Mouse (Mus musculus) embryonic facial prominence, embryonic 12.5 days (tissue): ENCODE results near the gene 2010300C02Rik. TPM values are rescaled to one million over a fixed set of nuclear protein-coding genes. Genes with fewer than 3 reads are reported as not detected.

Experiments used
- ATAC-seq: fragments of 200-750 bp; cut with Nextera tagmentation; 2 replicates; pipeline ENCODE4 v1.8.0; 2017; ENCODE audit not compliant: insufficient number of reproducible peaks, insufficient read depth, low FRiP score, low TSS enrichment
- H3K27ac ChIP-seq: fragments of 300-500 bp; sonication (generic); 2 replicates; pipeline ENCODE4 v1.5.1; 2016; ENCODE audit warnings: mild to moderate bottlenecking
- H3K27me3 ChIP-seq: fragments of 300-500 bp; sonication (generic); 2 replicates; pipeline ENCODE4 v1.6.1; 2016; ENCODE audit warnings: mild to moderate bottlenecking, moderate library complexity
- H3K36me3 ChIP-seq: fragments of 300-500 bp; sonication (generic); 2 replicates; pipeline ENCODE4 v1.6.1; 2016; ENCODE audit warnings: mild to moderate bottlenecking
- H3K4me1 ChIP-seq: fragments of 300-500 bp; sonication (generic); 2 replicates; pipeline ENCODE4 v1.6.1; 2016
- H3K4me2 ChIP-seq: fragments of 300-500 bp; sonication (generic); replicated peaks from 2 replicates; pipeline ENCODE4 v1.6.1; 2016; ENCODE audit warnings: mild to moderate bottlenecking, moderate library complexity
- H3K4me3 ChIP-seq: fragments of 300-500 bp; sonication (generic); 2 replicates; pipeline ENCODE4 v1.5.1; 2016; ENCODE audit warnings: mild to moderate bottlenecking
- H3K9ac ChIP-seq: fragments of 300-500 bp; sonication (generic); 2 replicates; pipeline ENCODE4 v1.6.1; 2016; ENCODE audit warnings: mild to moderate bottlenecking, moderate library complexity
- H3K9me3 ChIP-seq: fragments of 300-500 bp; sonication (generic); 2 replicates; pipeline ENCODE4 v1.6.1; 2016; ENCODE audit warnings: mild to moderate bottlenecking, moderate library complexity
- WGBS: fragments of 180-500 bp; shearing (Covaris S2); methylation state at CpG from one replicate; pipeline ENCODE4 v1.1.7; 2016; 5-methylcytosine and 5-hydroxymethylcytosine counted together
- polyA plus RNA-seq: library from polyadenylated mRNA; unstranded; fragments of >200 nt; fragmentation: Nextera tagmentation; extraction: Ambion mirVana; gene quantifications from 2 replicates; pipeline ENCODE4 v1.2.1, GENCODE M21; 2016

The 2010300C02Rik gene
- polyA plus RNA-seq, 1 experiment from 2014 or later, result 2.0 TPM

DNA sequence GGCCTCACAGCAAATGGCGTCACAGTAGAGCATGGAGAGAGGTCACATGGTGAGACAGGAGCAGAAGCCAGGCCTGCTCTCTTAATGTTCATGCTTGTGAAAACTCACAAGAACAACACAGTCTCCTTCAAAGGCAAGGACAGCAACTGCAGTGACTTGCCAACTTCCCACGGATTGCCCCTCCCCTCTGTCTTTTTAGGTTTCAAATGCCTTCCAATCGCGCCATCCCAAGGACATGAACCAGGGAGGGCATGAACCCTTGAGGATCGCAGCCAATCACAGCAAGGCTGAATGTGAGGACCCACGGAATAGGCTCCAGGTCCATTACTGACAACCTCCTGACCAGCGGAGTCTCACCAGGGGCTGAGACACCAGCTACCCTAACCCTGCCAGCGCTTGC lies 31.5 kb downstream of the 2010300C02Rik start:
- ATAC-seq, result no peak
- H3K9me3 ChIP-seq, result no peaks in the 10 kb centered on the region
- WGBS, result 61% methylated on average over 8 of the region's 8 CpGs
- H3K27me3 ChIP-seq, result no peaks in the 10 kb centered on the region
- no peak overlapping the region for H3K4me2 ChIP-seq
- no peaks in the 10 kb centered on the region for H3K36me3 ChIP-seq
- no peak overlapping the region for H3K9ac ChIP-seq
- peaks cover 12% of the 10 kb centered on the region for H3K4me1 ChIP-seq
- no peak overlapping the region for H3K27ac ChIP-seq
- no peak overlapping the region for H3K4me3 ChIP-seq

DNA sequence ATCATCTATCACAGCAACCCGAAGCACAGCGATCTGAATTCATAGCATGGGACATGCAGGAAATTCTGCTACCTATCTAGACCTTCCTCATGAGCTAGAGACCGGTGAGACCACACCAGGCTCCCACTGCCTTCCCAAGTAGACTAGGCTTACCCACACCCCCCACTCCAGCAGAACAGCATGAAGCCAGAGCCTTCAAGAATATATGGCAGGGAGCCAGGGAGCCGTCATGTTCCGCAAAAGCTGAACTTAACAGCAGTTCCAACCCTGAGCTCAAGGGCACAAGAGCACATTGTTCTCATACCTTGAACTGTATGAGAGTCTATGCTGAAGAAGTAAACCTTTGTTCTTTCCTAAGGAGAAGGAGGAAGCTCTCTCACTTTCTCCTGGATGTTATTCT lies 32.4 kb downstream of the 2010300C02Rik start:
- H3K27me3 ChIP-seq, result no peaks in the 10 kb centered on the region
- H3K9me3 ChIP-seq, result no peaks in the 10 kb centered on the region
- no peak overlapping the region for H3K27ac ChIP-seq
- H3K36me3 ChIP-seq, result no peaks in the 10 kb centered on the region
- no peak overlapping the region for H3K4me2 ChIP-seq
- WGBS, result 73% methylated on average over 5 of the region's 5 CpGs
- H3K4me1 ChIP-seq, result peaks cover 12% of the 10 kb centered on the region
- H3K4me3 ChIP-seq, result no peak overlapping the region
- no peak overlapping the region for H3K9ac ChIP-seq
- ATAC-seq, result peak; percentile 41; the same call in 1 of the 2 replicates

DNA sequence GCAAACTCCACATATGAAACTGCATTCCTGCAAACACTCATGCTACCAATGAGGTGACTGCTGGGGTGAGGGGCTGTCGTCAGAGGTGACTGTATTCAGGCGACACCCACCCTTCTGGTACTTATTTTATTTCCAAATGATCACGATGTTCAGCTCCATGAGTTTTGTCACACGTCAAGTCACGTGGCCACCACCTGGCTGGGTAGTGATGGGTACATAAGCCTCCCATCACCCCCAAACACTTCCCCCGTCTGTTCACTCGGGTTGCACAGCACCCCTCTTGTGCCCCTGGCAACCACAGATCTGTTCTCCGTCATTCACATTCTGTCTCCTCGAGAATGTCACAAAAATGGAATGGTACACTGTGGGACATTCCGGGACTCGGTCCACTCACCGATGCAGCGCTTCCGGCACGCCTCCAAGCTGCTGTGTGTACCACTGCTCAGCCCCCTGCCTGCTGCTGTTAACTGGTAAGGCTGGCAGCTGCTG lies 32.9 kb downstream of the 2010300C02Rik start:
- Histone ChIP-seq H3K27me3 (no peaks in the 10 kb centered on the region), H3K4me2 (no peak overlapping the region), H3K9me3 (no peaks in the 10 kb centered on the region), H3K36me3 (no peaks in the 10 kb centered on the region), H3K4me3 (no peak overlapping the region), H3K4me1 (peaks cover 12% of the 10 kb centered on the region), H3K9ac (no peak overlapping the region), H3K27ac (no peak overlapping the region)
- ATAC-seq, result no peak
- WGBS, result 84% methylated on average over 15 of the region's 15 CpGs

DNA sequence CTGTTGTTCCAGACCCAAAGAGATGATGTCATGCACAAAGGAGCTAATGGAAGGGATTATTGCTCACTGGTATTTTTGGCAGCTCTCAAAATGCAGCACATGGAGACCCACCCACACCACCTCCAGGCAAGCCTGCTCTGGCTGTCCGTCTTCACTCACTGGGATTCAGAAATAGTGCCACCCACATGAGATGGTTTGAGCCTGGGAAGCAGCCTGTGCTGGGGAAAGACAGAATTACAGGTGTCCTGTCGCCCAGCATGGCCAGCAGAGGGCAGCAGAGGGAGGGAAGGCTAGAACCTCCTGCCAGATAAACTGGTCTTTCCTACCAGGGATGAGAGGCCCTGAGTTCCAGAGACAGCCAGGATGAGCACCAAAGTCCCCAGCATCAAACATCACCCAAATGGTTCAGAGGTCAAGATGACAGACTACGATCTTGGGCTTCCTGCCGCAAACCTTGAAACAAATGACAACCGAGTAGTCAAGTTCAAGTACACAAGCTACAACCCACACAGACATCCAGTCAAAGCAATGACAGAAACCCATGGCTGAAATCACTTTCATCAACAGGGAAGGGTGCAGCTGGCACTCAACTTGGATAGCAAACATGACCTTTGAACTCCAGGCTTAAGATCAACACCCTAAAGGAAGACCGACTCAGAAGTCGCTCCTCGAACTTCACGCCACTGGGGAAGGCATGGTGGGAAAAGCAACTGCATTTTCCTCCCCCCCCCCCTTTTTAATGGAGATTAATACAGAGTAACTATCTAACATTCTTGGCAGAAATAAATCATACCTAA lies 41.4 kb downstream of the 2010300C02Rik start:
- Histone ChIP-seq H3K4me2 (no peak overlapping the region), H3K9me3 (no peaks in the 10 kb centered on the region), H3K36me3 (no peaks in the 10 kb centered on the region), H3K9ac (no peak overlapping the region), H3K27ac (no peak overlapping the region), H3K4me1 (no peaks in the 10 kb centered on the region), H3K4me3 (no peak overlapping the region), H3K27me3 (no peaks in the 10 kb centered on the region)
- ATAC-seq, result no peak
- 62% methylated on average over 9 of the region's 9 CpGs for WGBS

DNA sequence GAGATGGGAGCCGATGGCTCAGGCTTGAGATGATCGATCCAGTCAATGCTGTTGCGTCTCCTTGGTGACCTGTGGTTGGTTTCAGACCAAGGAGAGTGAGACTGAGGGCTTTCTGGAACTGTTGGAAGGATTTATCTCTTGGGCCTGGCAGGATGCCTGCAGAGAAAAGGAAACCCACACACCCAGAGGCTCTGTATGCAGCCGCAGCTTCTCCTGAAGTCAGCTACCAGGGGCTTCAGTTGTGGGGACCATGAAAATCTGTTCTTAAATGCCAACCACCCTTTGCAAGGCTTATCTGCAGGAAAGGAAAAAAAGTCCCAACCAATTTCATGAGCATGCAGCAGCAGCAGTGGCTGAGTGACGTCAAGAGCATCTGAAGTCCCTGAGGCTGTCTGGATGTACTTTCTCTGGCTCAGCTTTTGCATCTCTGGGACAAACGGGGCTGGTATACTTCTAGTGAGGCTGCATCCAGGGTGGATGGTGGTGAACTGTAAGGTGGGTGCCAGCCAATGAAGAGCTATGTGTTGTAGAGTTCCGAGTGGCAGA lies 42.8 kb downstream of the 2010300C02Rik start:
- H3K4me2 ChIP-seq, result no peak overlapping the region
- no peaks in the 10 kb centered on the region for H3K27me3 ChIP-seq
- 82% methylated on average over 7 of the region's 7 CpGs for WGBS
- H3K4me1 ChIP-seq, result no peaks in the 10 kb centered on the region
- H3K9ac ChIP-seq, result no peak overlapping the region
- H3K9me3 ChIP-seq, result no peaks in the 10 kb centered on the region
- no peak for ATAC-seq
- H3K27ac ChIP-seq, result no peak overlapping the region
- no peaks in the 10 kb centered on the region for H3K36me3 ChIP-seq
- H3K4me3 ChIP-seq, result no peak overlapping the region

DNA sequence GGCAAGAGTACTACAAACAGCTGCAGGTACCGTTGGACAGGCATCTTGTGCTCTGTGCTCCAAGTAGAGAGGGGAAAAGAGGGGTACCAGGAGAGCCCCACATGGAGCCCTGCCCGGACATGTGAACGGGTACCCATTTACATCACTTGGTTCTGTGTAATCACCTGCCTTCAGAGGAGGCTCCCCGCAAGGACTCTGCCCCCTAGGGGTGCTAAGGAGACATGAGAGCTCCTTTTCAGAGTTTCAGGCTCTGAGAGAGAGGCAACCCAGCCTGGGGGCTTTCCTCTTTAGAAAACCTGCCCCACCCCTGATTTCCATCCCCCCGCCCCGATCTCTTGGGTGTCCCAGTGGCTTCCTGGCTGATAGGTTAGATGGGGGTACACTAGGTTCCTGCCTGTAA lies 44.4 kb downstream of the 2010300C02Rik start:
- 50% methylated on average over 6 of the region's 6 CpGs for WGBS
- H3K4me3 ChIP-seq, result no peak overlapping the region
- no peak for ATAC-seq
- H3K4me1 ChIP-seq, result no peaks in the 10 kb centered on the region
- H3K36me3 ChIP-seq, result no peaks in the 10 kb centered on the region
- H3K27me3 ChIP-seq, result no peaks in the 10 kb centered on the region
- no peak overlapping the region for H3K27ac ChIP-seq
- no peak overlapping the region for H3K9ac ChIP-seq
- no peaks in the 10 kb centered on the region for H3K9me3 ChIP-seq
- no peak overlapping the region for H3K4me2 ChIP-seq

DNA sequence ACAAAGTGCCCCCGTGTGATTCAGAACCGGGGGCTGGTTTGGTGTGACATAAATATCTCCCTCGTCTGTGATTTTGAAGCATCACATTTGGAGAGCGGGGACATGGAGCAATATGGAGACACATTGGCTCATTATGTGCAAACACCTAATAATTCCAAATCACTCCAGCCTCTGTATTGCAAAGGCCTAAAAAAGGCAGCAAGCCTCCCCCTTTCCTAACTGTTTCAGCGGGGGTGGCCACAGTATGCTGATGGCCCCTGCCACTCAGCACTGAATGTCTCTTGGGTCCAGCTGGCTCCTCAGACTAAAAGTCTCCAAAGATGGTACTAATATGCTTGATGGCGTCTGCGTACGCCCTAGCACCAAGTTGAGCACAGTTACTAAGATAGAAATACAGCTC lies 45.6 kb downstream of the 2010300C02Rik start:
- 91% methylated on average over 8 of the region's 8 CpGs for WGBS
- H3K4me3 ChIP-seq, result no peak overlapping the region

DNA sequence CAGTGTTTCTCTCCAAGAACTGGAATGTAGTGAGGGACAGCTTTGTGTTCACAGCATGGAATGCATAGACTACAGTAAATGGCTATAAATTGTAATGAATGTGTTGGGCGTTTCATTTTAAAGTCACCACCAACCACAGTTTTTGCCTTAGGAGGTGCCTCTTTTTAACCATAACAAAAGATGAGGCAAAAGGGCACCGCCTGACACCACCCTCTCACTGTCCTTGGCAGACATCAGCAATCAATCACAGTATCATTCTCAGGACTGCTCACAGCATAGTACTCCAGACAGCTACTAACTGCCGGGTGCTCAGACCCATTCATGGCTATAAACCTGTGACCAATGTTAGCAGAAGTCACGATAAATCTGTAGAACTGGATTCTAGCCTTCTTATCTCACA lies 48.6 kb downstream of the 2010300C02Rik start:
- Histone ChIP-seq H3K27me3 (no peaks in the 10 kb centered on the region), H3K9me3 (no peaks in the 10 kb centered on the region), H3K27ac (no peak overlapping the region), H3K4me2 (no peak overlapping the region), H3K9ac (no peak overlapping the region), H3K4me3 (no peak overlapping the region), H3K4me1 (no peaks in the 10 kb centered on the region), H3K36me3 (no peaks in the 10 kb centered on the region)
- 63% methylated on average over 4 of the region's 4 CpGs for WGBS
- no peak for ATAC-seq

More for the DNA sequence above, 45.6 kb downstream of the 2010300C02Rik start:
- ATAC-seq, result no peak
- Histone ChIP-seq H3K4me2 (no peak overlapping the region), H3K4me1 (no peaks in the 10 kb centered on the region), H3K27ac (no peak overlapping the region), H3K9me3 (no peaks in the 10 kb centered on the region), H3K9ac (no peak overlapping the region), H3K36me3 (no peaks in the 10 kb centered on the region), H3K27me3 (no peaks in the 10 kb centered on the region)

DNA sequence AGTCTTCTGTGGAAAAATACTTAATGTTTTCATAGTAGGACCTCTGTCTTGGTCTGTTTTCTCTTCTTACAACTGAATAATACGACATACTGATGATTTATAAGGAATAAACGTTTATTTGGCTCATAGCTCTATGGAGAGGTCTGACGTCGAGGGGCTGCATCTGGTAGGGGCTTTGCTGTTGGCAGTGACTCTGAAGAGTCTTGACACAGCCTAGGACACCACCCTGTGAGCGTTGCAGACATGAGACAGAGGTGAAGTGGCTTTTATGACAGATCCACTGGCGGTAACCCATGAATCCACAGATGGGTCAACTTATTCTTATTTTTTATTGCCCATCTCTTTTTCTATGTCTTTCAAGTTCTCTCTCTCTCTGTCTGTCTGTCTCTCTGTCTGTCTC lies 52.5 kb downstream of the 2010300C02Rik start:
- no peak overlapping the region for H3K9ac ChIP-seq
- ATAC-seq, result no peak
- no peak overlapping the region for H3K4me2 ChIP-seq
- H3K4me3 ChIP-seq, result no peak overlapping the region
- H3K27me3 ChIP-seq, result no peaks in the 10 kb centered on the region
- H3K36me3 ChIP-seq, result no peaks in the 10 kb centered on the region
- H3K27ac ChIP-seq, result no peak overlapping the region
- no peaks in the 10 kb centered on the region for H3K4me1 ChIP-seq
- H3K9me3 ChIP-seq, result no peaks in the 10 kb centered on the region
- 89% methylated on average over 6 of the region's 6 CpGs for WGBS

DNA sequence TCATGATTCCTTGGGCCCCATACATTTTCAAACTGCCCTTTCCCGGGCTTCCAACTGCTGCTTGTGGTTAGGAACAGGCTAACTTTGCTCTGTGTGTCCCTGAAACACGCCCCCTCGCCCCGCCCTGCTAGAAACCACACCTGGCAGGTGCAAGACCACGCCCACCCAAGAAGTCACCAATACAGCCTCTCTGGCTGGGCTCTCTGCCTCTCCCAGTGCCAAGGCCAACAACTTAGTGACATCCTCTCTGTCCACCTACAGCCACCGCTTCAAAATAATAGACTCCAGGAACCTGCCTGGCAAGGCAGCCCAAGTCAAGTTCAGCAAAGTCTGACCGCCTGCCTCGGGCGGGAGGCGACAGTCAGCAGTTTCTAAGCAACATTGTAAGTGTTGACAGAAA lies 53.3 kb downstream of the 2010300C02Rik start:
- H3K36me3 ChIP-seq, result no peaks in the 10 kb centered on the region
- H3K9me3 ChIP-seq, result no peaks in the 10 kb centered on the region
- H3K4me1 ChIP-seq, result no peaks in the 10 kb centered on the region
- no peak overlapping the region for H3K27ac ChIP-seq
- 66% methylated on average over 10 of the region's 10 CpGs for WGBS
- no peak overlapping the region for H3K9ac ChIP-seq
- no peaks in the 10 kb centered on the region for H3K27me3 ChIP-seq
- no peak for ATAC-seq
- H3K4me3 ChIP-seq, result no peak overlapping the region
- H3K4me2 ChIP-seq, result no peak overlapping the region

DNA sequence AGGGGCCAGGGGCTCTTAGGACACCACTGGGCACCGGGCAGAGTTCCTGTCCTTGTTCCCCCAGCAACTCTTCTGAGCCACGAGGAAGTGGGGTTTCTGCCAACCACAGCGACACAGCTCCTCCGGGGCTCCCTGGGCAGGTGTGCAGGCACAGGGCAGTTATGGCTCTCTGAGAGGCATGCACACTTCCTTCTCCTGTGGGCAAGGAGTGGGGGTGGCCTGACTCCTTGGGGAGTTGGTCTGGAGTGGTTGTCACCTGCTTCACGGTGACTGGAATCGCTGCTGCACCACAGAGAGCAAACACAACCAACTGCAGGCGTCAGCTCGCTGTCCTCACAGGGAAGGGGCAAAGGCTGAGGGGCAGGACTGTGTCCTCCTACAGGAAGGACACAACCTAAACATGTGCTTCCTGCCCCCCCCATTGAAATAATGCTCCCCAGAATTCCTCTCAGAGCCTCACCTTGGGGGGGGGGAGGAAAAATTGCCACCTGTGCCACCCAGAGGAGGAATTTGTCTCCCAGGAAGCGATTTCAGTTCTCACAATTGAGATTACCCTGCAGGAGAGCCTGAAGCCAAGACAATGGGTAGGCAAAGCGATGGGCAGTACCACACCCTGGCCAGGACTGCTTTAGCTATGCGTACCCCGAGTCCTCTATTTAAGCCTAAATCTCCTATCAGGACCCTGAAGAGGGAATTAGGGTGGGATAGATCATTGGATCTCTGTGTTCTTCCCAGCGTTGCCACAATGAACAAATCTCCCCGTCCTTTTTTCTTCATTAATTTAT lies 54.2 kb downstream of the 2010300C02Rik start:
- H3K4me2 ChIP-seq, result no peak overlapping the region
- H3K27me3 ChIP-seq, result no peaks in the 10 kb centered on the region
- WGBS, result 56% methylated on average over 14 of the region's 14 CpGs
- H3K9ac ChIP-seq, result no peak overlapping the region
- H3K27ac ChIP-seq, result no peak overlapping the region
- no peaks in the 10 kb centered on the region for H3K36me3 ChIP-seq
- H3K9me3 ChIP-seq, result no peaks in the 10 kb centered on the region
- H3K4me1 ChIP-seq, result no peaks in the 10 kb centered on the region
- H3K4me3 ChIP-seq, result no peak overlapping the region
- no peak for ATAC-seq

DNA sequence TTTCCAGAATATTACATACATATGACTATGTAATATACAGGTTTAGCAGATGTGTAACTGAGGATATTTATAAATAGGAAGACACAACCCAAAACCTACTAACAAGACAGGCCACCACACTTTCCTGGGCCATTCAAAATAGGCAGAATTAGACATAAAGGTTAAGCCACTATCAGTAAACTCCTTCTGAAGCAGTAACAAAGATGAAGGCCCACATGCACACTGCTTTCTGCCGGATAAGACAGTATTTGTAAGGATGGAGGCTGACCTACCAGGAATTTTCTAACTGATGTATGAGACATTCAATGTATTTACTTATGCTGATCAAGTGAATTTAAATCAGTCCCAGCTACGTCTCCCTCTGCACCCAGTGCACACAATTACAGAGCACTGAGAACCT lies 55.4 kb downstream of the 2010300C02Rik start:
- no peak overlapping the region for H3K4me3 ChIP-seq
- no peaks in the 10 kb centered on the region for H3K9me3 ChIP-seq
- no peak overlapping the region for H3K9ac ChIP-seq
- H3K4me1 ChIP-seq, result no peaks in the 10 kb centered on the region
- H3K4me2 ChIP-seq, result no peak overlapping the region
- H3K27ac ChIP-seq, result no peak overlapping the region
- no peaks in the 10 kb centered on the region for H3K27me3 ChIP-seq
- H3K36me3 ChIP-seq, result no peaks in the 10 kb centered on the region
- ATAC-seq, result no peak
- WGBS, result 69% methylated on average over 2 of the region's 2 CpGs
